Mouse (Mus musculus): Measurements from ENCODE around the gene Ccr1l1.

- no peak for TF ChIP-seq CTCF (IDR thresholded peaks at IDR 0.05; ENCODE audit: borderline replicate concordance, control insufficient read depth, extremely low read depth, insufficient read depth, low read length, poor library complexity)
- TF ChIP-seq POLR2A (IDR thresholded peaks at IDR 0.05; ENCODE audit: control insufficient read depth, extremely low read depth, insufficient read depth, low read length, poor library complexity) = no peak
These were observed 36.9 kb upstream of the Ccr1l1 start for GRCm38 (mm10) chr9:124014985-124015652.

All from thymus, adult 2 months (tissue).